Mouse (Mus musculus) CH12.LX (cell line): ENCODE measurements around the gene Synpo2.

Experiments used
- E2F4 ChIP-seq: IDR thresholded peaks from 2 replicates; pipeline ENCODE4 v1.6.1; 2011; ENCODE audit warnings: low read depth, low read length, improper control_type of control experiment; ENCODE audit not compliant: insufficient replicate concordance
- EP300 ChIP-seq: IDR thresholded peaks from 2 replicates; pipeline ENCODE4 v1.6.1; 2011; ENCODE audit warnings: low read length, improper control_type of control experiment
- MAFK ChIP-seq: IDR thresholded peaks from 2 replicates; pipeline ENCODE4 v1.6.1; 2011; ENCODE audit warnings: low read length, improper control_type of control experiment; ENCODE audit not compliant: insufficient replicate concordance
- PAX5 ChIP-seq: IDR thresholded peaks from 2 replicates; pipeline ENCODE4 v1.6.1; 2012; ENCODE audit warnings: low read length, inconsistent platforms, mixed read lengths
- POLR2A ChIP-seq: IDR thresholded peaks from 2 replicates; pipeline ENCODE4 v1.6.1; 2011; ENCODE audit warnings: low read depth, mild to moderate bottlenecking, improper control_type of control experiment, low read length
- RCOR1 ChIP-seq: conservative IDR thresholded peaks from 2 replicates; pipeline ENCODE4 v1.6.1; 2012; ENCODE audit warnings: low read depth, mild to moderate bottlenecking, inconsistent platforms, low read length, improper control_type of control experiment
- TCF12 ChIP-seq: IDR thresholded peaks from 2 replicates; pipeline ENCODE4 v1.6.1; 2014; ENCODE audit warnings: low read depth, mild to moderate bottlenecking, inconsistent platforms, low read length, improper control_type of control experiment

DNA sequence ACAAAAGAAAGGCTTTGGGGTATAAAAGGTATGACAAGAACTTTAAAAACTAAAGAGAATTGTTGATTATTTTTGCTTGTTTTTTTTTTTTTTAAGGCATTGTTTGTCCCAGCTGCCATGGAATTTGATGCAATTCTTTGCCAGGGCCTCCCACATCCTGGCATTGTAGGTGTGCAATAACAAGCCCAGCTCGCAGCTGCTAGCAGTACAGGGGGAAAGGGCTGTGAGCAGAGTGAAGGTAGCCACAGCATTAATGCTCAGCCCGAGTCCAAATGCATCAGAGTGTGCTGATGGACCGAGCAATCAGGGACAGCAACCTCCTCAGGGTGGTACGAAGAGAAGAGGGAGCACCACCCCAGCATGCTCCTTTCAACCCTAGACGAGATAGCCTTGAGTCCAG lies 96.3 kb downstream of the Synpo2 start:
- TF ChIP-seq TCF12 (no peak), RCOR1 (no peak), POLR2A (no peak), E2F4 (no peak), EP300 (no peak), MAFK (no peak), PAX5 (no peak)
